Comparison of ENCODE assay signal across 36 mouse cellular contexts in genomic region chr5:73632291-73632690, GRCm38 (mm10). TPM values are rescaled to one million over a fixed set of nuclear protein-coding genes. Genes with fewer than 3 reads are reported as not detected.
DNase-seq lines count a peak whose midpoint lies in the region; ATAC-seq and TF ChIP-seq lines count a peak whose summit lies in the region.
"Had no signal": no experiment of that assay in that cellular context is flagged by ENCODE, and none has a peak within 500 bp of the region (broad histone marks: within the 10 kb centered on the region; RNA-seq: fewer than 3 reads in every experiment).

TSS of gene Lrrc66 (minus strand) at chr5:73632526.

- H3K4me1 ChIP-seq in kidney, adult 2 months (ENCODE audit: control insufficient read depth, insufficient read depth, low read length) = no peaks in the 10 kb centered on the region
- no peaks in the 10 kb centered on the region for H3K4me1 ChIP-seq in kidney, embryonic 14.5 days (ENCODE audit: control insufficient read depth, insufficient read depth, low read length)
- H3K4me1 ChIP-seq: intestine, embryonic 15.5 days; lung, embryonic 15.5 days; neural tube, embryonic 12.5 days had no signal

- peak within 1 kb of the TSS; percentile 73 for H3K27ac ChIP-seq in kidney, adult 2 months (ENCODE audit: insufficient read depth, low read depth, low read length)
- H3K27ac ChIP-seq in kidney, embryonic 14.5 days (ENCODE audit: low read depth, low read length) = no peak within 1 kb of the TSS
- H3K27ac ChIP-seq: forebrain, embryonic 12.5 days; intestine, embryonic 15.5 days; layer of hippocampus, adult 2 months; left cerebral cortex, adult 2 months; limb, embryonic 13.5 days; lung, embryonic 15.5 days; midbrain, embryonic 12.5 days; neural tube, embryonic 12.5 days had no signal

- WGBS in kidney, adult 2 months = 72% methylated on average over 8 of the region's 8 CpGs
- WGBS in kidney, embryonic 14.5 days = 72% methylated on average over 8 of the region's 8 CpGs
- 64% methylated on average over 8 of the region's 8 CpGs for WGBS in large intestine, adult 2 months

- intact Hi-C loops in left cerebral cortex, postnatal 36 days (cut with DNase I) = loop anchor here (2.0 to 5.0 kb wide), 2 partner anchors 91 to 140 kb away; no protein-coding TSS in a partner anchor

- H3K9me3 ChIP-seq in kidney, embryonic 14.5 days (ENCODE audit: control insufficient read depth, low read length) = peaks cover 2% of the 10 kb centered on the region; the same call in 1 of the 2 replicates
- H3K9me3 ChIP-seq: forebrain, embryonic 12.5 days; intestine, embryonic 15.5 days; lung, embryonic 15.5 days; megakaryocyte, embryonic 14.5 days; midbrain, embryonic 12.5 days; neural tube, embryonic 12.5 days had no signal

- no peak within 1 kb of the TSS for H3K9ac ChIP-seq in kidney, embryonic 14.5 days (ENCODE audit: low read depth, low read length)
- H3K9ac ChIP-seq: forebrain, embryonic 12.5 days; forebrain, postnatal 0 days; intestine, embryonic 15.5 days; limb, embryonic 13.5 days; lung, embryonic 15.5 days; midbrain, embryonic 12.5 days; neural tube, embryonic 12.5 days had no signal

- no peak for TF ChIP-seq POLR2A in kidney, adult 2 months (IDR thresholded peaks at IDR 0.05; ENCODE audit: low read depth, low read length)

- H3K4me2 ChIP-seq in kidney, embryonic 14.5 days (replicated peaks; ENCODE audit: low read depth, low read length) = no peak within 1 kb of the TSS
- H3K4me2 ChIP-seq: forebrain, embryonic 12.5 days; intestine, embryonic 15.5 days; limb, embryonic 13.5 days; liver, embryonic 11.5 days; lung, embryonic 15.5 days; midbrain, embryonic 12.5 days; neural tube, embryonic 12.5 days had no signal

- no peak for ATAC-seq in kidney, embryonic 14.5 days (ENCODE audit: low FRiP score, low TSS enrichment)
- ATAC-seq: hindbrain, embryonic 16.5 days; intestine, embryonic 15.5 days had no signal

- no peaks in the 10 kb centered on the region for H3K27me3 ChIP-seq in kidney, adult 2 months (replicated peaks; ENCODE audit: control insufficient read depth, insufficient read depth, low read length)
- no peaks in the 10 kb centered on the region for H3K27me3 ChIP-seq in kidney, embryonic 14.5 days (ENCODE audit: control insufficient read depth, insufficient read depth, low read length)
- H3K27me3 ChIP-seq: forebrain, embryonic 12.5 days; intestine, embryonic 15.5 days; limb, embryonic 13.5 days; lung, embryonic 15.5 days; midbrain, embryonic 12.5 days; neural tube, embryonic 12.5 days had no signal

- H3K36me3 ChIP-seq in kidney, adult 2 months (ENCODE audit: control insufficient read depth, insufficient read depth, low read length) = no peaks in the 10 kb centered on the region
- peaks cover 16% of the 10 kb centered on the region for H3K36me3 ChIP-seq in kidney, embryonic 14.5 days (ENCODE audit: control insufficient read depth, insufficient read depth, low read length)

- H3K4me3 ChIP-seq in kidney, adult 2 months (ENCODE audit: insufficient read depth, low read depth, low read length) = peak within 1 kb of the TSS; percentile 44
- H3K4me3 ChIP-seq in kidney, embryonic 14.5 days (ENCODE audit: low read length) = no peak within 1 kb of the TSS
- H3K4me3 ChIP-seq: erythroblast, embryonic 14.5 days; forebrain, embryonic 12.5 days; intestine, embryonic 15.5 days; layer of hippocampus, adult 2 months; left cerebral cortex, adult 2 months; limb, embryonic 13.5 days; lung, embryonic 15.5 days; megakaryocyte, embryonic 14.5 days; midbrain, embryonic 12.5 days; myocyte; neural tube, embryonic 12.5 days had no signal

- DNase-seq in kidney, adult 2 months = peak; percentile 57
- DNase-seq in ZHBTc4 (ENCODE audit: low read depth, low spot score) = peak; percentile 83
- peak; percentile 62 for DNase-seq in kidney, adult 9 months
- DNase-seq in large intestine, adult 2 months (ENCODE audit: low read depth, low spot score) = no peak
- no peak for DNase-seq in gastrocnemius, adult 8-10 months (ENCODE audit: low spot score in 2 of 2)
- no peak for DNase-seq in spleen, adult 18-20 months
- no peak for DNase-seq in left cerebral cortex, postnatal 36 days (ENCODE audit: low spot score in 2 of 2)
- DNase-seq: adrenal gland, postnatal 14 days; cerebellum, adult 11 months; cerebellum, adult 9-11 months; forebrain, postnatal 0 days; gastrocnemius, postnatal 10 days; lung, postnatal 36 days; right cerebral cortex, postnatal 14 days; thymus, adult 2 months; thymus, postnatal 36 days had no signal

- TF ChIP-seq CTCF in kidney, adult 2 months (conservative IDR thresholded peaks at IDR 0.05; ENCODE audit: insufficient read depth, insufficient read length, low read depth, low read length) = no peak

RNA-seq across cellular contexts. Expression of gene Lrrc66, which starts in this region (rescaled TPM):
- 8.0 and 9.5 TPM in 2 replicates for polyA plus RNA-seq in kidney, adult 2 months (2012; rRNA removed)
- polyA plus RNA-seq in kidney, embryonic 14.5 days (2014; fragmentation: Nextera tagmentation; extraction: Ambion mirVana) = 0.06 TPM in 1 of 2 replicates, not detected in the other
- 15.2 and 26.0 TPM in 2 replicates for polyA plus RNA-seq in large intestine, adult 2 months (2012; rRNA removed)
- not detected for total RNA-seq in gastrocnemius, adult 8-10 months (2022)
- total RNA-seq in left cerebral cortex, postnatal 36 days (2021) = not detected
- total RNA-seq: adrenal gland, postnatal 14 days; ES-E14; gastrocnemius, postnatal 10 days; layer of hippocampus, adult 2 months; layer of hippocampus, postnatal 14 days; left cerebral cortex, adult 2 months; left cerebral cortex, postnatal 25 days; midbrain, postnatal 0 days had no signal
- polyA plus RNA-seq: embryonic facial prominence, embryonic 14.5 days; erythroblast, embryonic 14.5 days; forebrain, embryonic 12.5 days; forebrain, postnatal 0 days; hindbrain, embryonic 11.5 days; hindbrain, embryonic 16.5 days; limb, embryonic 13.5 days; midbrain, embryonic 12.5 days; midbrain, postnatal 0 days; myocyte; neural tube, embryonic 12.5 days had no signal

Comparison
In these comparisons a context has a peak if more than half of its experiments do, and no peak if none do; other contexts are left out.
1. DNase-seq: peak in kidney, adult 2 months (single experiment), ZHBTc4 (single experiment) and kidney, adult 9 months (single experiment); none in large intestine, adult 2 months (single experiment), gastrocnemius, adult 8-10 months (0 of 2), spleen, adult 18-20 months (0 of 2) and left cerebral cortex, postnatal 36 days (0 of 2).